Mouse (Mus musculus) ES-E14 (cell line): ENCODE measurements around the gene Pcyt1a. TPM values are rescaled to one million over a fixed set of nuclear protein-coding genes. Genes with fewer than 3 reads are reported as not detected.

Experiments used
- DNase-seq: peaks from one replicate; pipeline ENCODE4 v3.0.0-alpha.2; 2013; ENCODE audit warnings: low read depth, low spot score
- H3K27ac ChIP-seq: 2 replicates; pipeline ENCODE4 v1.5.1; 2012; ENCODE audit warnings: low read depth, mild to moderate bottlenecking, low read length, moderate library complexity, mixed read lengths; ENCODE audit not compliant: poor library complexity, insufficient read depth, severe bottlenecking
- H3K36me3 ChIP-seq: 2 replicates; pipeline ENCODE4 v1.6.1; 2012; ENCODE audit warnings: mild to moderate bottlenecking, low read length, moderate library complexity, mixed read lengths; ENCODE audit not compliant: control insufficient read depth, poor library complexity, insufficient read depth, severe bottlenecking
- H3K4me1 ChIP-seq, 2 experiments: fragments of 150-350 bp in 1 of 2; sonication (generic) in 1 of 2; 2 replicates each; pipeline ENCODE4 v1.6.1; 2012; ENCODE audit warnings: low read length in 2 of 2, mild to moderate bottlenecking in 1 of 2, mixed read lengths in 1 of 2; ENCODE audit not compliant: control insufficient read depth in 2 of 2, insufficient read depth in 2 of 2, poor library complexity in 1 of 2
- H3K4me3 ChIP-seq, 2 experiments: fragments of 150-350 bp in 1 of 2; sonication (generic) in 1 of 2; 2 replicates each; pipeline ENCODE4 v1.5.1; 2012; ENCODE audit warnings: low read length in 2 of 2, low read depth in 1 of 2, mild to moderate bottlenecking in 1 of 2, mixed read lengths in 1 of 2; ENCODE audit not compliant: insufficient read depth in 1 of 2, poor library complexity in 1 of 2, severe bottlenecking in 1 of 2
- H3K9ac ChIP-seq: 2 replicates; pipeline ENCODE4 v1.6.1; 2012; ENCODE audit warnings: low read depth, mild to moderate bottlenecking, low read length, mixed read lengths; ENCODE audit not compliant: poor library complexity, insufficient read depth, severe bottlenecking
- H3K9me3 ChIP-seq: fragments of 150-350 bp; sonication (generic); 2 replicates; pipeline ENCODE4 v1.6.1; 2012; ENCODE audit warnings: low read depth, mild to moderate bottlenecking, low read length; ENCODE audit not compliant: control insufficient read depth, insufficient read depth
- CHD2 ChIP-seq: IDR thresholded peaks from 2 replicates; pipeline ENCODE4 v1.6.1; 2014; ENCODE audit warnings: mild to moderate bottlenecking, low read depth, low read length, inconsistent platforms
- HCFC1 ChIP-seq: IDR thresholded peaks from 2 replicates; pipeline ENCODE4 v1.6.1; 2012; ENCODE audit warnings: low read length, inconsistent platforms, borderline replicate concordance; ENCODE audit not compliant: insufficient read depth
- MAFK ChIP-seq: IDR thresholded peaks from 2 replicates; pipeline ENCODE4 v1.6.1; 2014; ENCODE audit warnings: mild to moderate bottlenecking, low read depth, low read length, inconsistent platforms; ENCODE audit not compliant: insufficient read depth
- ZC3H11A ChIP-seq: IDR thresholded peaks from 2 replicates; pipeline ENCODE4 v1.6.1; 2012; ENCODE audit warnings: low read depth, mild to moderate bottlenecking, inconsistent platforms, low read length, borderline replicate concordance
- ZNF384 ChIP-seq: IDR thresholded peaks from 2 replicates; pipeline ENCODE4 v1.6.1; 2012; ENCODE audit warnings: low read depth, low read length, inconsistent platforms
- in situ Hi-C, 2 experiments: fragments of 600-800 bp; cut with MboI; formaldehyde crosslinking; loops; one replicate each; pipeline ENCODE4 v1.15.1; 2025; ENCODE audit warnings: low sequenced_read_pairs in 2 of 2, inconsistent platforms in 1 of 2; ENCODE audit not compliant: unreplicated experiment in 2 of 2
- total RNA-seq: library from RNA; depleted of rRNA; stranded (reverse); fragments of 300-350 nt; gene quantifications from 2 replicates; pipeline ENCODE4 v1.2.3, GENCODE M21; 2012

The Pcyt1a gene
- total RNA-seq, 1 experiment, result 18.2 TPM

- Histone ChIP-seq H3K27ac (no peak overlapping the region), H3K4me3 (no peak overlapping the region), H3K9ac (no peak overlapping the region), H3K36me3 (0 out of 2 replicates have a peak, but pooled peaks cover 1% of the 10 kb centered on the region), H3K9me3 (no peaks in the 10 kb centered on the region), H3K4me1 (no peaks in the 10 kb centered on the region)
- no peak for DNase-seq
- TF ChIP-seq HCFC1 (no peak), MAFK (no peak), CHD2 (no peak), ZC3H11A (no peak), ZNF384 (no peak)
- in situ Hi-C loops, result no loop called here
These were observed 2.4 kb downstream of the Pcyt1a start for GRCm38 (mm10) chr16:32433138-32433537.

GRCm38 (mm10) chr16:32434066-32434465 is 3.3 kb downstream of the Pcyt1a start:
- H3K9me3 ChIP-seq, result no peaks in the 10 kb centered on the region
- H3K4me3 ChIP-seq, result no peak overlapping the region
- in situ Hi-C loops, result no loop called here
- no peak for DNase-seq
- H3K27ac ChIP-seq, result no peak overlapping the region
- H3K9ac ChIP-seq, result no peak overlapping the region
- no peaks in the 10 kb centered on the region for H3K4me1 ChIP-seq
- TF ChIP-seq MAFK (no peak), ZC3H11A (no peak), CHD2 (no peak), ZNF384 (no peak)
- 0 out of 2 replicates have a peak, but pooled peaks cover 1% of the 10 kb centered on the region for H3K36me3 ChIP-seq

GRCm38 (mm10) chr16:32434691-32435090 is 4.0 kb downstream of the Pcyt1a start:
- H3K4me3 ChIP-seq, result no peak overlapping the region
- H3K27ac ChIP-seq, result no peak overlapping the region
- H3K4me1 ChIP-seq, result no peaks in the 10 kb centered on the region
- no peaks in the 10 kb centered on the region for H3K9me3 ChIP-seq
- in situ Hi-C loops, result no loop called here
- TF ChIP-seq MAFK (no peak), ZC3H11A (no peak), ZNF384 (no peak), HCFC1 (no peak), CHD2 (no peak)
- H3K9ac ChIP-seq, result no peak overlapping the region
- H3K36me3 ChIP-seq, result 0 out of 2 replicates have a peak, but pooled peaks cover 1% of the 10 kb centered on the region
- no peak for DNase-seq

GRCm38 (mm10) chr16:32436657-32437056 is 5.9 kb downstream of the Pcyt1a start:
- H3K9ac ChIP-seq, result no peak overlapping the region
- 0 out of 2 replicates have a peak, but pooled peaks cover 1% of the 10 kb centered on the region for H3K36me3 ChIP-seq
- in situ Hi-C loops, result no loop called here
- no peak overlapping the region for H3K27ac ChIP-seq
- H3K9me3 ChIP-seq, result no peaks in the 10 kb centered on the region
- H3K4me3 ChIP-seq, result no peak overlapping the region
- TF ChIP-seq HCFC1 (no peak), ZNF384 (no peak), MAFK (no peak), CHD2 (no peak), ZC3H11A (no peak)
- no peak for DNase-seq
- no peaks in the 10 kb centered on the region for H3K4me1 ChIP-seq

GRCm38 (mm10) chr16:32437266-32437665 is 6.5 kb downstream of the Pcyt1a start:
- no peak for DNase-seq
- Histone ChIP-seq H3K9me3 (no peaks in the 10 kb centered on the region), H3K4me1 (no peaks in the 10 kb centered on the region), H3K9ac (no peak overlapping the region), H3K36me3 (0 out of 2 replicates have a peak, but pooled peaks cover 1% of the 10 kb centered on the region), H3K27ac (no peak overlapping the region), H3K4me3 (no peak overlapping the region)
- in situ Hi-C loops, result no loop called here
- no peak for TF ChIP-seq ZNF384
- no peak for TF ChIP-seq ZC3H11A
- no peak for TF ChIP-seq MAFK
- TF ChIP-seq HCFC1, result no peak
- TF ChIP-seq CHD2, result no peak
